Comparison of ENCODE assay signal across 34 mouse cellular contexts in genomic region chr2:26787312-26787711, GRCm38 (mm10).
"Had no signal": no experiment of that assay in that cellular context is flagged by ENCODE, and none has a peak within 500 bp of the region (broad histone marks: within the 10 kb centered on the region; RNA-seq: fewer than 3 reads in every experiment).

No protein-coding gene starts in this region.

- H3K27me3 ChIP-seq: heart, embryonic 12.5 days; heart, embryonic 13.5 days; heart, embryonic 15.5 days; hindbrain, embryonic 12.5 days; hindbrain, embryonic 13.5 days; hindbrain, embryonic 15.5 days; intestine, embryonic 15.5 days; kidney, embryonic 15.5 days had no signal

- H3K4me3 ChIP-seq: heart, embryonic 12.5 days; heart, embryonic 13.5 days; heart, embryonic 15.5 days; hindbrain, embryonic 10.5 days; hindbrain, embryonic 12.5 days; hindbrain, embryonic 13.5 days; hindbrain, embryonic 15.5 days; intestine, embryonic 15.5 days; kidney, embryonic 15.5 days; layer of hippocampus, adult 2 months; left cerebral cortex, adult 2 months had no signal

- H3K4me2 ChIP-seq: heart, embryonic 11.5 days; heart, embryonic 12.5 days; heart, embryonic 13.5 days; heart, embryonic 15.5 days; hindbrain, embryonic 12.5 days; hindbrain, embryonic 13.5 days; hindbrain, embryonic 14.5 days; hindbrain, embryonic 15.5 days; intestine, embryonic 15.5 days; kidney, embryonic 15.5 days had no signal

- H3K4me1 ChIP-seq: heart, embryonic 12.5 days; heart, embryonic 13.5 days; heart, embryonic 15.5 days; hindbrain, embryonic 10.5 days; hindbrain, embryonic 12.5 days; hindbrain, embryonic 13.5 days; hindbrain, embryonic 15.5 days; intestine, embryonic 15.5 days; kidney, embryonic 15.5 days had no signal

- DNase-seq: heart, postnatal 10 days; heart, postnatal 14 days; heart, postnatal 36 days; heart, postnatal 4 days; kidney, adult 11 months; kidney, adult 18-20 months; kidney, adult 2 months; kidney, adult 8-10 months; kidney, adult 9 months; kidney, postnatal 14 days; kidney, postnatal 25 days; kidney, postnatal 36 days; kidney, postnatal 4 days; layer of hippocampus, adult 9-11 months; layer of hippocampus, postnatal 36 days had no signal

- H3K36me3 ChIP-seq: heart, embryonic 12.5 days; heart, embryonic 13.5 days; heart, embryonic 15.5 days; hindbrain, embryonic 10.5 days; hindbrain, embryonic 12.5 days; hindbrain, embryonic 13.5 days; hindbrain, embryonic 15.5 days; intestine, embryonic 15.5 days; kidney, embryonic 15.5 days had no signal

- H3K27ac ChIP-seq: heart, embryonic 13.5 days; heart, embryonic 15.5 days; hindbrain, embryonic 10.5 days; hindbrain, embryonic 12.5 days; hindbrain, embryonic 13.5 days; hindbrain, embryonic 14.5 days; hindbrain, embryonic 15.5 days; hindbrain, postnatal 0 days; intestine, embryonic 15.5 days; kidney, embryonic 15.5 days; kidney, postnatal 0 days; layer of hippocampus, adult 2 months; left cerebral cortex, adult 2 months had no signal

- ATAC-seq: hindbrain, embryonic 16.5 days; hindbrain, postnatal 0 days; inflammation-experienced regulatory T-cells, adult 6 months; intestine, embryonic 15.5 days; intestine, embryonic 16.5 days; intestine, postnatal 0 days had no signal

- H3K9me3 ChIP-seq: heart, embryonic 12.5 days; heart, embryonic 13.5 days; heart, embryonic 15.5 days; hindbrain, embryonic 10.5 days; hindbrain, embryonic 12.5 days; hindbrain, embryonic 13.5 days; hindbrain, embryonic 15.5 days; intestine, embryonic 15.5 days; kidney, embryonic 15.5 days had no signal

- H3K9ac ChIP-seq: heart, embryonic 12.5 days; heart, embryonic 13.5 days; heart, embryonic 15.5 days; hindbrain, embryonic 12.5 days; hindbrain, embryonic 13.5 days; hindbrain, embryonic 14.5 days; hindbrain, embryonic 15.5 days; intestine, embryonic 15.5 days; kidney, embryonic 15.5 days had no signal
